Mouse (Mus musculus) kidney, postnatal 10 days (tissue): ENCODE measurements at regions not wholly inside any gene's neighbourhood (a gene's known extent, or its start where the extent isn't known, plus 50 kb on each side); places are given as distances from the start of the nearest gene placed in this dataset.

Experiments
- DNase-seq: peaks from one replicate; pipeline ENCODE4 v3.0.0; 2021; ENCODE audit warnings: mixed read lengths

GRCm38 (mm10) chr16:95873297-95873696 lies 117.5 kb downstream of the Psmg1 start:
- DNase-seq: no peak

- peak; percentile 67 for DNase-seq
Observed at GRCm38 (mm10) chr16:95872436-95872835, 118.3 kb downstream of the Psmg1 start.

GRCm38 (mm10) chr16:95870291-95870690 lies 120.5 kb downstream of the Psmg1 start:
- peak; percentile 9 for DNase-seq

- DNase-seq: peak; percentile 4
Observed at GRCm38 (mm10) chr16:95869501-95869900, 121.3 kb downstream of the Psmg1 start.

- DNase-seq: no peak
Observed at GRCm38 (mm10) chr16:95868896-95869295, 121.9 kb downstream of the Psmg1 start.

- DNase-seq: no peak
Observed at GRCm38 (mm10) chr16:95867516-95867915, 123.2 kb downstream of the Psmg1 start.

GRCm38 (mm10) chr16:95866866-95867420 lies 123.8 kb downstream of the Psmg1 start:
- no peak for DNase-seq

- no peak for DNase-seq
Observed at GRCm38 (mm10) chr16:95865603-95866002, 125.2 kb downstream of the Psmg1 start.

GRCm38 (mm10) chr16:95864646-95865045 lies 126.1 kb downstream of the Psmg1 start:
- peak; percentile 40 for DNase-seq

GRCm38 (mm10) chr16:95864106-95864505 lies 126.7 kb downstream of the Psmg1 start:
- DNase-seq: peak; percentile 16

GRCm38 (mm10) chr16:95863565-95863964 lies 127.2 kb downstream of the Psmg1 start:
- DNase-seq: peak; percentile 7

- peak; percentile 61 for DNase-seq
Observed at GRCm38 (mm10) chr16:95862621-95863020, 128.1 kb downstream of the Psmg1 start.

- DNase-seq: peak; percentile 86
Observed at GRCm38 (mm10) chr16:95861231-95861690, 129.5 kb downstream of the Psmg1 start.

- peak; percentile 16 for DNase-seq
Observed at GRCm38 (mm10) chr16:95860810-95861209, 129.9 kb downstream of the Psmg1 start.

- DNase-seq: no peak
Observed at GRCm38 (mm10) chr16:95860111-95860510, 130.6 kb downstream of the Psmg1 start.

- no peak for DNase-seq
Observed at GRCm38 (mm10) chr16:95857403-95857802, 133.4 kb downstream of the Psmg1 start.

- DNase-seq: peak; percentile 18
Observed at GRCm38 (mm10) chr16:95855230-95855629, 135.5 kb downstream of the Psmg1 start.

- peak; percentile 22 for DNase-seq
Observed at GRCm38 (mm10) chr16:95851907-95852306, 138.9 kb downstream of the Psmg1 start.

GRCm38 (mm10) chr16:95848555-95849082 lies 142.1 kb downstream of the Psmg1 start:
- DNase-seq: no peak

GRCm38 (mm10) chr16:95847765-95848483 lies 142.8 kb downstream of the Psmg1 start:
- DNase-seq: no peak

- no peak for DNase-seq
Observed at GRCm38 (mm10) chr16:95845323-95845860, 143.5 kb downstream of the Ets2 start.

GRCm38 (mm10) chr16:95844691-95845090 lies 142.8 kb downstream of the Ets2 start:
- peak; percentile 52 for DNase-seq

- no peak for DNase-seq
Observed at GRCm38 (mm10) chr16:95842766-95843165, 140.9 kb downstream of the Ets2 start.
